Mouse (Mus musculus): ENCODE data around the gene Recql.

DNA sequence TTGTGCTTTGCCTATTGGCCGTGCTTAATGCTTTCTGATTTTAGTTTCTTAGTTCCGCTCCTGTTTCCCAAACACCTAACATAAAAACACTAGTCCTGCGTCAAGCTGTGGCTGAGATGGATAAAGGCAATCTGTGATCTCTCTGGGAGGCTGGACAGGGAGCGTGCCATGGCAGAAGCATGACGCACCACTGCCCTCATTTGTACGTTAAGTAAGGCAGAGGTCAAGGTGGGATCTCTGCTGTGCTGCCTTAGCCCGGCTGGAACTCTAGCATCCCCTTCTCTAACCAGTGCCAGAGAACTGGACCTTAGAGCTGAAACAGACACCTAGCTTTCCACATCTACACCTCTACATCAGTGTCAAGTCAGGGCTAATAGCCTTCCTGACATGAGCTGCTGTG, 5.3 kb downstream of the Recql start:
- TF ChIP-seq CTCF (IDR thresholded peaks at IDR 0.05; ENCODE audit: low read depth) = no peak
- TF ChIP-seq EP300 (IDR thresholded peaks at IDR 0.05; ENCODE audit: low read depth) = no peak

Data from heart, postnatal 0 days (tissue).